Mouse (Mus musculus) kidney, adult 11 months (tissue): ENCODE results near the gene Perm1.

ENCODE experiments used
- DNase-seq: peaks from one replicate; pipeline ENCODE4 v3.0.0; 2022

Gene Perm1

DNA sequence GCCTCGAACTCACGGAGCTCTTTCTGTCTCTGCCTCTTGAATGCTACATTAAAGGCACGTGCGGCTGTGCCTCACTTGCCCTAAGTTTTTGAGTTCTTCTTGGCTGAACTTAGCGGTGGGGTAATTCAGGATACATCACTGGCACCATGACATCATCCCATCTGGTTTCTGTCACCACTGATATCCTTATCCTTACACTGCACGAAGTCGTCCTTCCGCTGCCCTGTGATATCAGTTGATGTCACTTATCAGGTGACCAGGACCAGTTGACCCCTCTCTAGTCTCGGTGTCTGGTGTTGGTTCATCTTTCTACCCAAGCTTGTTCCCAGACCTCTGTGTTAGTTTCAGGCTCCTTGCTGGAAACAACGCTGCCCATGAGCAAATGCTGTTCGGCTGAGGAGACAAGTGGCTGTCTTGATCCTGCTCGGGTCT lies 13.2 kb upstream of the Perm1 start:
- no peak for DNase-seq

DNA sequence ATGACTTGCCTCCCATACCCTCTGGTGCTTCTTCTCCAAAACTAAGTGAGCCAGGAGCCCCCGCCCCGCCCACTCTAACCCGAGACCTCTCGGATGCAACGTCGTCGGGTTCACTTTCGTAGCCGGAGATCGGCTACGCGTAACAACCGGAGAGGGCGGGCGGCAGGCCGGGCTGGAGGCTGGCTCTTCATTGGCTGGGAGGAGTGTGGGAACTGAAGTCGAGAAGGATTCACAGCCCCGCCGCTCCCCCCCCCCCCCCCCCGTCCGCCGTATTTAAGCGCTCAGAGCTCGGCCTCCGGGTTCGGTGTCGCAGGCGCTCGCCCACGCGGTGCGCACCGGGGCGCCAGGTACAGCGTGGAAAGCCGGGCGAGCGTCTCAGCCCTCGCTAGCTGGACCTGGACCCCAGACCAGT lies 12.7 kb upstream of the Perm1 start, which contains the start of gene AW011738:
Gene AW011738 (plus strand): TSS at position 304 of the 412 bp plus-strand sequence.
- peak; percentile 51 for DNase-seq

DNA sequence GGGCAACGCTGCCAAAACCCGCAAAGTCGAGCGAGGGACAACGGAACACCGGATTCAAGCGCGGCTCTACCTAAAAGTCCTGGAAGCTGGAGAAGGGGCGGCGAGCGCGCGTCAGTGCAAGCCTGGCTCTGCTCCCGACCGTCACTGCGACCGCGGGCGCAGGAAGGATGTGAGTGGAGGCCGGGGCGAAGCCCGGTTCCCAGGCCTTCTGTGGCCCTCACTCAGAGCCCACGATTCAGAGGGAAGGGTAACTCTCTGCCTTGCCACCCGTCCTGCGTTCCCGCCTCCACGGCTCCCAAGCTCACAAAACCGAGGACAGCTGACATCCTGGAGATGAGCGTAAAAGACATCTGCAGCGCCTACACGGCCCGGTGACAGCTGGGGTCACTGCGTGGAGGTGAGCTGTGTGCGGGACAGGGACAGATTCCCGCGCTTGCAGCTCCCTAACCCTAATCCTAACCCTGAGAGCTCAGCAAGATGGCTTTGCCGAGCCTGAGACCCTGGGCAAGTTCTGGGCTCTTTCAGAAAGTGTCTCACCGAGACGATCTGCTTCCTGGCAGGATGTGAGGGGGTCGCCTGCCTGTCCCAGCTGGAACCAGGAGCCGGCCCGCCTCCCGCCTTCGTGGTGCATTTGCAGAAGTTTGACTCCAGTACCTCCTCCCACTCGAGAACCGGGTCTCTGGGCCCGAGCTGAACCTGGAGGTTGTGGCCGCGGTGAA lies 12.1 kb upstream of the Perm1 start:
- no peak for DNase-seq

- DNase-seq: no peak
These were observed 6.8 kb upstream of the Perm1 start for GRCm38 (mm10) chr4:156208872-156209271.

DNA sequence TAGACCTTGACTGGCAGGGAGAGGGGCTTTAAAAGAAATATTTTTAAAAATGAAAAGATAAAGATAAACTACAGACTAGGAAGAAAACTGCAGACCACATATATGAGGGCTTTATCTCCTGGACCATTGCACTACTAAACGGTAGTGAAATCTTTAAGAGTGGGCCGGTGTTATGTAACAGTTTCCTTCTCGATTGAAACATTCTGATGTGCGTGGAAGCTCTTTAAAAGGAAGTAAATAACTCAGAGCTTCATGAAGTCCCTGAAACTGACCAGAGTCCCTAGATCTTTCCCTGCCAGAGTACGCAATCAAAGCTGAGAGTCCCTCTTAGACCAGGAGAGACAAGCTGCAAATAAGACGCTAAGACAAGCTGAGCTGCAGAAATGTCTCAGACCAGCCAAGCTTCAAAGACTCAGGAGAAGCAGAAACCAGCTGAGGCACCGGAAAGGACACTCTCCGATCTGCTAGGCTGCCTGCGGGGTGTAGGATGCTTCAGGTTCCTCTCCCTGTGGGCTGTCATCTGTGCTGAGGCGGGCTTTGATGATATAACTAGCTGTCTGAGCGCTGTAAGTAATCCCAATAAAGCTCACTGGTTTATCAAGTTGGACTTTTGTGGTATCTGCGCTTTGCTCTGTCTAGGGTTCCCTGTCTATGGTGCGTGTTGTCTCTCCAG lies 5.6 kb upstream of the Perm1 start:
- DNase-seq: no peak

DNA sequence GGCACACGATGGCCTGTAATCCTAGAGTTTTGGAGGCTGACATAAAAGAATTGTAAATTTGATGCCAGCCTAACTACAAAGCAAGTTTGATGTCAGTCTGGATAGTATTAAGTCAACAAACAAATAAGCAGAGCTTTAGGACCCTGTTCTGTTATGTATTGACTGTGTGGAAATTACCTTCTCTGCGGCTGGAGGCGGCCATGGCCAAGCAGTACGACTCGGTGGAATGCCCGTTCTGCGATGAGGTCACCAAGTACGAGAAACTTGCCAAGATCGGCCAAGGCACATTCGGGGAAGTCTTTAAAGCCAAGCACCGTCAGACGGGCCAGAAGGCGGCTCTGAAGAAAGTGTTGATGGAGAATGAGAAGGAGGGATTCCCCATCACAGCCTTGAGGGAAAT lies 2.5 kb upstream of the Perm1 start:
- no peak for DNase-seq

GRCm38 (mm10) chr4:156216196-156216595 lies 528 bp downstream of the Perm1 start:
- no peak for DNase-seq

- no peak for DNase-seq
These were observed 1.5 kb downstream of the Perm1 start for GRCm38 (mm10) chr4:156217022-156217669.

DNA sequence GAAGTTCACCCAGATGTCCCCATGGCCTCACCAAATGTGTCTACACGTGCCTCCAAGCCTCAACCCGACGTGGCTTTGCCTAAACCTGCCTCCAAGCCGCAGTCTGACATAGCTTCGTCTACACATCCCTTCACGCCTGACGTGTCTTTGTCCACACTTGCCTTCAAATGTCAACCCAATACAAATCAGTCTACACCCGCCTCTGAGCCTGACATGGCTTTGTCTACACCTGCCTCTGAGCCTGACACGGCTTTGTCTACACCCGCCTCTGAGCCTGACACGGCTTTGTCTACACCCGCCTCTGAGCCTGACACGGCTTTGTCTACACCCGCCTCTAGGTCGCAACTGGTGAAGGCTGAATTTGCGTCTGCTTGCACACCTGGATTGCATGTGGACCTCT lies 2.2 kb downstream of the Perm1 start:
- DNase-seq: no peak

- no peak for DNase-seq
These were observed 4.3 kb downstream of the Perm1 start for GRCm38 (mm10) chr4:156219936-156220335.

- DNase-seq: no peak
These were observed 8.6 kb downstream of the Perm1 start for GRCm38 (mm10) chr4:156224276-156224675.

DNA sequence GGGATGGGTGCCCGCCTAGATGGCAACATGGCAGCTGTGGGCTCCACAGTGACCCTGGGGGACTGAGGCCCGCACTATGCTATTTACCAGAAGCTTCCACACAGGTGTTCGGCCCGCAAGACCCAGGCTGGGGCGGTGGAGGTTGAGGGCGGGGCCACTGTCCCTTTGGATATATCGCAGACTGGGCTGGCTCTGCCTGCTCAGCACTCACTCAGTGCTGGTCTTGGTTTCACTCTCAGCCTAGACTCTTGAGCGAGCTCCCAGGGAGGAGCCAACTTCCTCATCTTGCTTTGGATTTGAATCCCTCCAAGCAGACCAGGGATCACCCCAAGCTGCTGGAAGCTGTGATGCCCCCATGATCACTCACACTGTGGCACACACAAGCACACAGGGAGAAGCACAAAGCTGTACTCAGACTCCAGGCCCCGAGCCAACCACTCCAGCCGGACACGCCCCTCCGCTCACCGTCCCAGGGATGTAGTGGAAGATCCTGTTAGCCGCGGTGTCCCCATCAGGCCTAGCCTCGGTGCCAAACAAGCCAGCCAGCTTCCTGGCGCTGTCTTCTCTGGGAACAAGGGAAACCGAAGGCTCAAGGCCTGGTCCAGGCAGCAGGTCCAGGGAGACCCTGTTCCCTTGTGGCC lies 12.2 kb downstream of the Perm1 start:
- DNase-seq: no peak

GRCm38 (mm10) chr4:156228393-156229024 lies 12.8 kb downstream of the Perm1 start:
- DNase-seq: no peak

- no peak for DNase-seq
These were observed 18.4 kb downstream of the Perm1 start for GRCm38 (mm10) chr4:156234021-156234501.

DNA sequence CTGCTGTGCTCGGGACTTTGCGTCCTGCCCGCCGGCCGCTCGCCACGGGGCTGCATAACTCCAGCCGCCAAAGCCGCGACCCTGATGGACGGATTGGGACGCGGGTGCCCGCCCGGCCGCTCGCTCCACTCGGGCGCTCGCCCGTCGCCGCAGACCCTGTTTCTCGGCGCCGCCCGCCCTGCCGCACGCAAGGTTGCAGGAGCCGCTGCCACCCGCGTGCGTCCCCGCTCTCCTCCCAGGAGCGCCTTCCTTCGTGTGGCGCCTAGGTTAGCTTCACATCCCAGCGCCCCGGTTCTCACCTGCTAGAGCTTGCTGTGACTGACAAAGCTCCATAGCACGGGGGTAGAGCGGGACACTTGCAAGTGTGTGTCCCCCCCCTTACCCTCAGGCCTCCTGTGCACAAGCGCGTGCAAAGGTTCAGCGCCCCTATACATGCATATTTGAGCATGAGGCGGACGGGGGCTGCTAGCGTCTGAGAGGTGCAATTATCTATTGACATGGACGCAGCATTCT lies 19.1 kb downstream of the Perm1 start, which contains the start of gene Plekhn1:
Gene Plekhn1 (minus strand): TSS at position 157 of the 513 bp plus-strand sequence.
- DNase-seq: peak; percentile 63

GRCm38 (mm10) chr4:156235360-156235770 lies 19.7 kb downstream of the Perm1 start:
- no peak for DNase-seq

- peak; percentile 81 for DNase-seq
These were observed 20.3 kb downstream of the Perm1 start, which contains the start of gene Noc2l for GRCm38 (mm10) chr4:156235808-156236533. Gene Noc2l, plus strand, starts transcription at chr4:156236010.

- DNase-seq: no peak
These were observed 21.2 kb downstream of the Perm1 start for GRCm38 (mm10) chr4:156236651-156237447.

- DNase-seq: no peak
These were observed 33.9 kb downstream of the Perm1 start for GRCm38 (mm10) chr4:156249567-156249966.

GRCm38 (mm10) chr4:156251081-156251480 lies 35.4 kb downstream of the Perm1 start:
- DNase-seq: no peak

DNA sequence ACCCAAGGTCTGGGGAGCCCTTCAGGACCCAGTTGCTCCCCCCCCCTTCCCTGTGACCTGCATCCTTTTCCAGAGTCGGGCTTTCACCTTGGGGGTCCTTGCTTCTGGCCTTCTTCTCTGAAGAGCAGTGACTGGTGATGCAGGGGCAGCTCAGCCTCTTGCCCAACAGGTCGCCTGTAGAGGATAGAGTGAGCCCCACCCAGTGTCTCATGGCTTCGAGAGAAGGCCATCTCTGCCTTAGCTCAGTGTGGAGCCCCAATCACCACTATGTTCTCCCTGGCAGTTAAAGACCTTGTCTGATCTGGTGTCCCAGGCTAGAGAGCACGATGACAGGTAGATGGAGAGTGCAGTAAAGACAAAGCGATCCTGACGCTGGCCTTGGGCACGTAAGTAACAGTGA lies 36.5 kb downstream of the Perm1 start:
- no peak for DNase-seq
